Mouse (Mus musculus): ENCODE measurements around the gene Fmn2.

Gene Fmn2

DNA sequence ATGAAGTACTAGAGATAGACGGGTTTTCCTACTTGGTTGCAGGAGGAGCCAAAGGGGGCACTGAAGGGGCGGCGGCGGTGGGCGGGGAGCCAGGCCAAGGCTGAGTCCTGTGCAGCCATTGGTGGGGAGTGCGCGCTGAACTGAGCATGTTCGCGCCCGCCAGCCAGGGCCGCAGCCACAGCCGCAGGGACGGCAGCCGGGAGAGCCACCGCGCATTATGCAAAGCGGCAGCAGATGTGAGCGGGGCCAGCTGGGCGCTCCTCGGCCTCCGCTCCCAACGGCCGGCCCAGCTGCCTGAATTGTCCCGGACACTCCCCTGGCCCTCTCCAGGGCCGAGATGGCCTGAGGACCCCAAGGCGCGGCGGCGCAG is at the start of gene Fmn2:
Gene Fmn2, plus strand, starts transcription at position 165 of the 370 bp plus-strand sequence.
- DNase-seq (ENCODE audit: low read depth) = peak; percentile 34

DNA sequence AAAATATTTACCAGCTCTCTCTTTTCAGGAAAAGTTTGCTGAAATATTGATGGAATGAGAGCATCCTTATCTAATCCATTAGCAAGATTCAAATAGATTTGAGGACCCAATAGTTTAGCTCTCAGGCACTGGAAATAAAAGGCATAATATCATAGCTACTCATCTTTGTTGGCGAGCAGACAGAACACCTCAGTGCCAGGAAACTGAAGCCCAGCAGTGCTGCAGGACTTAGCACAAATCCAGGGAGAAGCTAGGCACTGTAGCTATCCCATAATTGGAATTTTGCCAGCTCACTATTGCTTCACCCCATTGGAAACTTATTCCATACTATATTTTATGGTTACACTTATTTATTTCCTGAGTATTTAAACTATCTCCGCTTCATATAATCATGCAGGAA is 46.5 kb upstream of the Fmn2 start:
- no peak for DNase-seq (ENCODE audit: low read depth)

DNA sequence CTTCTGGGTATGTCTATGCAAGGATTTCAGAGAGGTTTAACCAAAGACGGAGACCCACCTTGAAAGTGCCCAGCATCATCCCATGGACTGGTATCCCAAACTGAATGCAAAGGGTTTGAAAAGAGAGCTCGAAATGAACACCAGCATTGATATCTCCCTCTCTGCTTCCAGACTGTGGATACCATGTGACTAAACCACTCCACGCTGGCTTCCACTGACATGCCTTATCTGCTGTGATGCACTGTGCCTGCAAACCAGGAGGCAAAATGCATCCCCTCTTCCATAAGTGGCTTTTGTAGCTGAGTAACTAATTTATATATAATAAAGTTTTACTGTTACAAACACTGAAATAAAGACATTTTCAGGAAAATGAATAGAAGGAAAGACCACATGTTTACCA is 36.2 kb upstream of the Fmn2 start:
- DNase-seq (ENCODE audit: low read depth) = no peak

DNA sequence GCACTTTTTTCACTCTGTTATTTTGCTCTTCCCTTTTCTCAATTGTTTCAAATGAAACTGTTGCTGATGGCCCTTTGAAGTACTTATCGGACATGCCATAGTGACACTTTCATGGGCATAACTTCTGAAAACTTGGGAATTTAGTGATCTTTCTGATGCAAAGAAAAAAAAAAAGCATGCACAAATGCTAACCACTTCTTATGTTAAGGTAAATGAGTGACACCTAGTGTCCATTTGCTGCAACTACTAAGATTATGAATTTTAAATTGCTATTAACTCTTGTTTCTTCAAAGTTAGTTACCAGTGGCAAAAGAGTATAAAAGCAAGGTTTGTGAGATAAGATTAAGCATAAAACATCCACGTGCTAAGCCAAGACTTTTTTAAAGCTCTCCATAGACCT is 35.4 kb upstream of the Fmn2 start:
- peak; percentile 25 for DNase-seq (ENCODE audit: low read depth)

DNA sequence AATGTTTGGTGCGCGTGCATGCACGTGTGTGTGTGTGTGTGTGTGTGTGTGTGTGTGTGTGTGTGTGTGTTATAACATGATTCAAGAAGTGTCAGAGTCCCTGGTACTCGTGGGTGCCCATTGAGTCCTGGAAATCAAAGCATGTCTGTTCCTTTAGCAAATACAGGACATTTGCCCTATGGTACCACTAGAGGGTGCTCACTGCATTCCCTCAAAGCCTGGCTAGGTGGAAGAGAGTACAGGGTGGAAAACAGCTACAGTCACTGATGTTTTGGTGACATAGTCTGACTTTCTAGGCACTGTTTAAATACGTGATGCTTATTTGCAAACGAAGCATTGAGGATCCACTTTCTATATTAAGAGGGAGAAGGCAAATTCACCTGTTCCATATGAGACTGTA is 31.9 kb upstream of the Fmn2 start:
- DNase-seq (ENCODE audit: low read depth) = peak; percentile 26

DNA sequence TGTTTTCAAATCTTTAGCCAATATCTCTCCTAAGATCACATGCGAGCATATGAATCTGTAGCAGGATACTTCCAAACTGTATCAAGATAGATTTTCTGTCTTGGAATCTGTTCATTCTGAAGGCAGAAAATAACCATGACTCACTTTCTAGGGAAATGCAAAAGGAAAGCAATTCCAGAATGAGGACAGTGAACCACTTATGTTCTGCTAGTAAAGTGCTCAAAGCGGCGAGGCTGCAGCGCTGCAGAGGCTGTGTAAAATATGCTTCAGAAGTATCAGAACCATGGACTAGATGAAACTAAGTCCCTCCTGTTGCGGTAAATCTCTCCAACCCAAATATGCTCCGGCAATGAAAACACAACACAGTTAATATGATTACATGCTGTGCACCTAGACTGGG is 19.1 kb upstream of the Fmn2 start:
- DNase-seq (ENCODE audit: low read depth) = no peak

DNA sequence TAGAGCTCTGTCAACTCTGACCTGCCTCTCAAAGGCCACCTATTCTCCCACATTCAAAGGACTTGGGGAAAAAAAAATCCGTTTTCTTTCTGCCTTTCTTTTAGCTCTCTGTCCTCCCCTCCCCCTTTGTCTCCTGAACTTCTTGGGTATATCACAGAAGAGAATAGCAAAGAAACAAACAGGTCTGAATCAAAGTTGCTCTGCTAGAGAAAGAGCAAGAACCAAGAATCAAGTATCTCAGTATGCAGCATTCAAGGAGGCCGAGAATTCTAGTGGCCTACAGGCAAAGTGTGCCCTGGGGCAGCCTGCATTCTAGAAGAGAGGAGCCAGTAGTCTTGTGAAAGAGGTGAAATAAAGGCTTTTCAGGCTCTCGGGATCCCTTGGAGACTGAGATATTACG is 1.6 kb upstream of the Fmn2 start:
- no peak for DNase-seq (ENCODE audit: low read depth)

DNA sequence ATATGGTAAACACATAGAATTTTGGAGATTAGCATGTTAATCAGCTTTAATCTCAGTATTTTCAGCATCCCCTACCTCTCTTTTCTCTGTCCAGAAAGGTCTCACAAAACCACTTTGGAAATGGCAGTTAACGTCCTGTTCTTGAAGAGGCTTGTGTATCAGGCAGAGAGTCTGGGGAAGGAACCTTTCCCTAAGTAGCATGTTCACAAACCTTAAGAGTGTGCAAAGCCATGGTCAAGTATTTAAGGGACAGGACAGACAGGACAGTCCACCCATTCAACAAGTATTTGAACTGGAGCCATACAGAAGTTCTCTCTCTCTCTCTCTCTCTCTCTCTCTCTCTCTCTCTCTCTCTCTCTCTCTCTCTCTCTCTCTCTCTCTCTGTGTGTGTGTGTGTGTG is 614 bp upstream of the Fmn2 start:
- no peak for DNase-seq (ENCODE audit: low read depth)

DNA sequence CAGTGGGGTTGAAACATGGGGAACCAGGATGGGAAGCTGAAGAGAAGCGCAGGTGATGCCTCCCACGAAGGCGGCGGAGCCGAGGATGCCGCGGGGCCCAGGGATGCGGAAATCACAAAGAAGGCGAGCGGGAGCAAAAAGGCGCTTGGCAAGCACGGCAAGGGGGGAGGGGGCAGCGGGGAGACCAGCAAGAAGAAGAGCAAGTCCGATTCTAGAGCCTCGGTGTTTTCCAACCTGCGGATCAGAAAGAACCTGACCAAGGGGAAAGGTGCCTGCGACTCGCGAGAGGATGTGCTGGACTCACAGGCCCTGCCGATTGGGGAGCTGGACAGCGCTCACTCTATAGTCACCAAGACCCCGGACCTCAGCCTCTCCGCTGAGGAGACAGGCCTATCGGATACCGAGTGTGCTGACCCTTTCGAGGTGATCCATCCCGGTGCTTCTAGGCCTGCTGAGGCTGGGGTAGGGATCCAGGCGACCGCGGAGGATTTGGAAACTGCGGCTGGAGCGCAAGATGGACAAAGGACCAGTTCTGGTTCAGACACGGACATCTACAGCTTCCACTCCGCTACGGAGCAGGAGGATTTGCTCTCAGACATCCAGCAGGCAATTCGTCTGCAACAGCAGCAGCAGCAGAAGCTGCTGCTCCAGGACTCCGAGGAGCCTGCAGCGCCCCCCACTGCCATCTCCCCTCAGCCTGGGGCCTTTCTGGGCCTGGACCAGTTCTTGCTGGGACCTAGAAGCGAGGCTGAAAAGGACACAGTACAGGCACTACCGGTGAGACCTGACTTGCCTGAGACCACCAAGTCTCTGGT is 613 bp downstream of the Fmn2 start:
- DNase-seq (ENCODE audit: low read depth) = no peak

DNA sequence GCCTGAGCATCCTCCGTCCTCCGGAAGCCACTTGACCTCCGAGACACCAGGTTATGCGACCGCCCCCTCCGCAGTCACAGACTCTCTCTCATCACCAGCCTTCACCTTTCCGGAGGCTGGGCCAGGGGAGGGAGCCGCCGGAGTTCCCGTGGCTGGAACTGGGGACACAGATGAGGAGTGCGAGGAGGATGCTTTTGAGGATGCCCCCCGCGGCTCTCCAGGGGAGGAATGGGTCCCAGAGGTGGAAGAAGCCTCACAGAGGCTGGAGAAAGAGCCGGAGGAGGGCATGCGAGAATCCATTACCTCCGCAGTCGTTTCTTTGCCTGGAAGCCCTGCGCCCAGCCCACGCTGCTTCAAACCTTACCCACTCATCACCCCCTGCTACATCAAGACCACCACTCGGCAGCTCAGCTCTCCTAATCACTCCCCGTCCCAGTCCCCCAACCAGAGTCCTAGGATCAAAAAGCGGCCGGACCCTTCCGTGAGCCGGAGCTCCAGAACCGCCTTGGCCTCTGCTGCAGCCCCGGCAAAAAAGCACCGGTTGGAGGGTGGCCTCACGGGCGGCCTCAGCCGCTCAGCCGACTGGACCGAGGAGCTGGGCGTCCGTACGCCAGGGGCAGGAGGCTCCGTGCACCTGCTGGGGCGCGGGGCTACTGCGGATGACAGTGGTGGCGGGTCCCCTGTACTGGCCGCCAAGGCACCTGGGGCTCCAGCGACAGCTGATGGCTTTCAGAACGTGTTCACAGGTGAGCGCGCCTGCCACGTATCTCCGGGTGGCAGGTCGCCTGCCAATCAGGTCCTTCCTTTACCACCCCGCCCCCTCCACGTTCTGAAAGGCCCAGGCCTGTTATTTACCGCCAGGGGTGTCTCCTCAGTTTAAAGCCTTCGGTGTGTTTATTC is 1.5 kb downstream of the Fmn2 start:
- no peak for DNase-seq (ENCODE audit: low read depth)

DNA sequence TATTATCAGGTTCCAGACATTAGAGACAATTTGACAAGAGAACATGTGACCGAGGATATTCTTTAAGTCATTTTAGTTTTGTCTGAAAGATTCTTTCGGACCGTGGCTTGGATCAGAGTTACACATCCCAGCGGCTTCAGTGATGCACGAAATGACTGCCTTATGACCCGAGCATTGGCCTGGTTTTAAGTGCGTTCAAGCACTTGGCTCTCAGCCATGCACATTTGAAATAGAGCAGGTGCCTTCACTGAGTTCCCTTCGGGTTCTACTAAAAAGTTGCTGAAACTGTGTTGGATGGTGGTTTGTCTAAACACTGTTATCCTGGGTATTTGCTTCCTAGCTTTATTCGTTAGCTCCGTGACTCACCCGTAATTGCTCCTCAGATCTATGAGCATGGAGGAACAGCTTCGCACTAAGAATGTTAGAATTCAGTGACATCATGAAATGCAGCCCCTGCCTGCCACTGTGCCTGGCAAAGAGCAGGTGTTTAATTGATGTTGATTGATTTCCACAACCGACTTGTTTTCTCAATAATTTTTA is 7.0 kb downstream of the Fmn2 start:
- DNase-seq (ENCODE audit: low read depth) = no peak

DNA sequence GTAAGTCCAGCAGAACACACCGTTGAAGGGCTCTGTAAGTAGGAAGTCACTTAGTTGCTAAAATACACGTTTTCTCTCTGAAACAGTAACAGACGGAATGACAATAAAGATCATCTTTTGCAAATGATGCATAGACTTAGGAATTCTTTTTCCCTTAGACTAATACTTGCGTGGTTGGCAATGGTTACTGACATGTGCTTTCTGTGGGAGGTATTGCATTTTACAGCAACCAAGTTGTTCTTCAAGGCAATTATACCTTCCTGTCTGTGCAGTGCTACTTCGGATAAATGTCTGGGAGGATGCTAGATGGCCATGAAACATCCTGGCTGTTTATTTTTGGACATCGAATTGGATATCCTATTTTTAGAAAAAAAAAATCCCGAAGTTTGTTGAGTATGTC is 11.8 kb downstream of the Fmn2 start:
- no peak for DNase-seq (ENCODE audit: low read depth)

DNA sequence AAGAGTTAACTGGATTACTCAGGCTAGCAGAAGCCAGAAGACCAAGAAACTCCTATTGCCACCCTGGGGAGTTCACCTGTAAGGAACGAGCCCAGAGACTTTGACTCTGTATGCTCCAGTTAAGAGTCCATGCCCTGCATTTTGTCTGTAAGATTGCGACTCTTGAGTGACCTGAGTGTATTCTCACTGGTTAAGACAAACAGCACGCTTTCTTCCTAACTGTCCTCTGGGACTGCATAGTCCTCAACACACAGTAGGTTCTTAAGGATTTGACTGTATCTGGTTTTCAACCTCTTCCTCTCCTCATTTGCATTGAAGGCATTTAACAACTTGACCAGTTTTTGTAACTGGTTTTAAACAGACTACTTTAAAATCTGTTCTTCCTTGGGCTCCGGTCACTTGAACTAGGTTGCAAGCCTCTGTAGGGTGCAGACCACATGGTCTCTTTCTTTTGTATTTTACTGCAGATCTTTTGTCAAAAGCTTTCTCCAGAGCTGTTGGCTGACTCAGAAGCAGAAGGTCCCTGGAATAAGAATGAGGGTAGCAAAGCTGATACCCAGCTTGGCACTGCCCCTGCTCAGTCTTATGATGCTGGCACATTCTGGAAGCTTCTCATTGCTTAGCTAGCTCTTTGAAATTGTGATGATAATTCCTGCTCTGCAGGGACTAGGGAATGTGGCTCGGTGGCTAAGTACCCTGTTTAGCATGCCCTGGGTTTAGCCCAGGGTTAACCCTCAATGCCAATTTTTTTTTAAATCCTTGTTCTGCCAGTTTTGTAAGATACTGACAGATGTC is 20.5 kb downstream of the Fmn2 start:
- no peak for DNase-seq (ENCODE audit: low read depth)

DNA sequence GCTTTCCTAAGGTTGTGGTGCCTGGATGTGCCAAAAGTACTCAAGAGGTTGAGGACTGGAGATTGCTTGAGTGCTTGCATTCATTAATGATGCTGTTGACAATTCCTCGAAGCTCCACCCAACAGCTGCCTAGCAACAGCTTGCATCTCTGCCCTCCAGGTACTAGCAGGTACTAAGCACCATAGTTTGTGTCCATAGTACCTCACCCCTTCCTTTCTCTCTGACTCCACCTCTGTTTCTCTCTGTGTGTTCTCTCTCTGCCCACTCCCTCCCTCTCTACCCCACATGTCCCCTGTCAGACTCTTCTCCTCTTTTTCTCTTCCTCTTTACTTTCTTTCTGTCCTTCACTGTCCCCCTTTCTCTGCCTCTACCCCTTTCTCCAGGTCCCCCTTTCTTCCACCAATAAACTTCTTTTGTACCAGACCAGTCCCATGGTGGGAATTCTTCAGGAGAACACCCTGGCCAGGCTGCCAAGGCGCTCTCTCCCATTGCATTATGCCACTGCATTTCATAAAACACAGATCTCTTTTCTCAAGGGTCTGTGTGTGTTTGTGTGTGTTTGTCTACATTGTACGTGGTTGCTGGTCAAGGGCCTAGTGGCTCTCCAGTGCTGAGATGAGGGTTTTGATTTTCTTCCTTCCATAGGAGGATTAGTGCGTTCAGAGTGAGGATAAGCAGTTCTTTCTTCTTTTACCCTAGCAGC is 21.3 kb downstream of the Fmn2 start:
- DNase-seq (ENCODE audit: low read depth) = no peak

DNA sequence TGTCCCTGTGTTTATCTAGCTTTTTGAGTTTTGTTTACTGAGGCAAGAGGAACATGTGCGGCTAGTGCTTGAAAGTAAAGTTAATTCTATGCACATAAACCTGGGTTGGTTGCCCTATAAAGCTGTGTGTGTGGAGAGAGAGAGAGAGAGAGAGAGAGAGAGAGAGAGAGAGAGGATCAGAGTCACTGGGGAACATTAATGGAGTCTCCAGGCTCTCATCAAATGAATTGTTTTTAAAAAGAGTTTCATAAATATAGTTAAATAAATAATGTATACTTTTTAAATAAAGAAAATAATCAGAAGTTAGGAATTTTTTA is 21.8 kb downstream of the Fmn2 start:
- DNase-seq (ENCODE audit: low read depth) = no peak

DNA sequence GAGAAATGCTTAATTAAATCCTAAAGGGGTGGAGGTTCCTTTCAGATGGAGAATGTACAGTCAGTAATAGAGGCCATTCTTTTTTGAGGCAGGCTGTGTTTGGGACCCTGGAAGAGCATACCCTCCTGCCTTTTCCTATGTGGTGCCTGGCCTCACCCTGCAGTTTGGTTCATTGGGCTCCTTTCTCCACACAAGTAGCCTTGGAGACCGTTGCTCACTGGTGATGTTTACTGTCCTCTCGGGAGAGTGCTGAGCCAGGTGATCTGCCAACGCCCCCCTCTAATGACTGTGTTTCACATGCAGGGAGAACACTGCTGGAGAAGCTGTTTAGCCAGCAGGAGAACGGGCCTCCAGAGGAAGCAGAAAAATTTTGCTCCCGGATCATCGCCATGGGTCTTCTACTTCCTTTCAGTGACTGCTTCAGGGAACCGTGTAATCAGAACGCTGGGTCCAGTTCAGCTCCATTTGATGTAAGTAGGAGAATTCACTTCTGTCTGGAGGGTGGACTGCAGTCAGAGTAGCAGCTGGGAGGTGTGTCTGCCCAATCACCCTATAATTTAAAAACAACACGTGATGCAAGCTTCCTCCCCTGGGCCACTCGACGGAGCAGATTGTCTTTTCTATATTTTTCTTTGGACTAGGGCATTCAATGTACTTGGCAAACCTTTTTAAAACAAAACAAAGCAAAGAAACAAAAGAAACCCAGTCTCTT is 35.3 kb downstream of the Fmn2 start:
- no peak for DNase-seq (ENCODE audit: low read depth)

DNA sequence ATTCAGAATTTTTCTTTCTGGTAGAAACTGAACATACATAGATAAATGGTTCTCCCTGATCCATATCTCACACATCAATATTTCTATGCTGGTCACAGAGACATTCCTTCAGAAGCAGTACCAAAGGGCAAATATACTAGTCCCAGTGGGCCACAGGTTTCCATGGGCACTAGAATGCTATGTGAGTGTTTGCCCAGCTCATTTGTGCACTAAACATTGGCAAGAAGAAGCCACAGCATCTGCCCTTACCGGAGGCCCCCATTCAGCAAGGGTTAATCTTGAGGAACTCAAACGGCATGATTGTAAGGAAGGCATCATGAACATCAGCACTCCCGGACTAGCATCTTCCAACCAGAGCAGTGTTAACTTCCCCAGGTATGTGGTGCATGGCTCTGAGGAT is 35.9 kb downstream of the Fmn2 start:
- DNase-seq (ENCODE audit: low read depth) = no peak

DNA sequence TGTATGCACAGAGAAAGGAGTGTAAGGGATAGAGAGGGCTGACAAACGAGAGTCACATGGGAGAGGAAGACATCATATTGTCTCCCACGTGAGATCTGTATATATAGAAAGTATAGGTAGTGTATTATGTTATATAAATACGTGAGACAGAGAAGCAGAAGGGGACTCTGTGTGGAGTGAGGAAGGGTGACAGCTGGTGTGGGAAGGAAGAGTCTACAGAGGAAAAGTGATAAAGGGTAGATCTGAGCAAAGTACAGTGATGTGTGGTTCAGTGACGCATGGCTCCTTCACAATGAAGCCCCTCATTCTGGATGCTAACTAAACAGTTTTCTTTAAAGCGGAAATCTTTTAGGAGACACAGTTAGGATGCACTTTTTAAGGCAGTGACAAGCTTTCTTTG is 46.7 kb downstream of the Fmn2 start:
- DNase-seq (ENCODE audit: low read depth) = no peak

DNA sequence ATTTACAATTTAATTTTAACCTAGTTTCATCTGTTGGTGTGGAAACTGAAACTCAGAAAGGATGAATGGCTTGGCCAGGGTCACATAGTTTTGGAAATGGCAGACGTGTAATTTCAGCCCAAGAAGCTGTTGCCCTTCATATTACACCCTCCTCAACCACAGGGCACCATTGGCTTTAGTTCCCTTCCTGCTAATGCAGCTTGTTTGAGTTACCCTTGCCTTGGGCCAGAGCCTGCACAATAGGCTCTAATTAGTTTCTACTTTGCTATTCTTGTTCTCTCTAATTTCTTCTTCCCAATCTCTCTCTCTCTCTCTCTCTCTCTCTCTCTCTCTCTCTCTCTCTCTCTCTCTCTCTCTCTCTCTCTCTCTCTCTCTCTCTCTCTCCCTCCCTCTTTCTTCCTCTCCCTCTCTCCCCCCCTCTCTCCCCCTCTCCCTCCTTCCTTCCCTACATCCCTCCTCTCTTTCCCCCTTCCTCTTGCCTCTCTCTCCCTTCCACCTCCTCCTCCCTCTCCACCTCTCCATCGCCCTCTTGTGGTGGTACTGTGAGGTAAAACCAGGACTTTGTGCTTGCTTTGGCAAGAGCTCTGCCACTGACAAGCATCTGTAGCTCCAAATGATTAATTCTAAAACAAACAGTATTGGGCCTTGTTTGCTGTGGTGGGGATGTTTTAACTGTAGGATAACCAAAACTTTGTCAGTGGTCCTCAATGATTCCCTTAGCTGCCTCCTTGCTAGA is 51.8 kb downstream of the Fmn2 start:
- peak; percentile 33 for DNase-seq (ENCODE audit: low read depth)

DNA sequence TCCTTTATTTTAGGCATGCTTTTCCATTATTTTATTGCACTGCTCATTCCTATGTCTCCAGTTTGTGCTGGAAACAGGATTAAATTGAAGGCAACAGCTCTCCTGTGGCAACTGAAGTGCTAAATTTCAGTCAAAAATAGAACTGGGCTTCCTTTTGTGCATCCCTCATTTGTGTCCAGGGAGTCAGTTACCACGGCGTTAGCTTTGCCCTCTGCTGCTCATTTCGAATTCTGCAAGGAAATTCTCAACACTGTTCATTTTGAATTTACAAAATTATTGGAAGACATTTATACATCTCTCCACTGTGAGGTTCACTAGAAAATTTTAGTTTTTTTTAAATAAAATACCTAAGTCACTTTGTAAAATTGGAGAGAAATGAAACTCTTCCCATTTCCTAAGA is 53.8 kb downstream of the Fmn2 start:
- no peak for DNase-seq (ENCODE audit: low read depth)

DNA sequence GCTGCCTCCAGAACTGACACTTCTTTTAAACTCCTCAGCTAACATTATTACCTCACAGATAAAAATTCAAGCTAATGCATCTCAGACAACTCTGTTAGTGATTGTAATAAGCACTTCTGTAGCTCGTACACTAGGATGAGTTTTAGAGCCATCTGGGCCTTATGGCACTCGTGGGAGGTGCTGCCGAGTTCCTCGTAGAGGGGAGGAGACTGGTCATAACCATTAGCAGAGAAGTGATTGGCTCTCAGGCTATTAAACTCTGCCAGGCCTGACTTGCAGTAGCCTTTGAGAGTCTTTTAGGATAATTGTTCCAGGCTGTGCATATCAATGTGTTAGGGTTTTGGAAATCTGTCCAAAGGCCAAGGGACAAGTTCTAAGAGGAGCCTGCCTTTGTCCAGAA is 55.6 kb downstream of the Fmn2 start:
- DNase-seq (ENCODE audit: low read depth) = no peak

Measured in c-Kit-positive CD71-negative TER-119-negative erythroid progenitor cells, embryonic 14.5 days (primary cell).